Mouse (Mus musculus) testis, adult 2 months (tissue): ENCODE measurements around the gene Svs5. TPM values are rescaled to one million over a fixed set of nuclear protein-coding genes. Genes with fewer than 3 reads are reported as not detected.

ENCODE experiments used
- H3K27ac ChIP-seq: fragments of 200-500 bp; 2 replicates; pipeline ENCODE4 v1.5.1; 2012; ENCODE audit warnings: low read depth, low read length; ENCODE audit not compliant: control insufficient read depth, insufficient read depth
- H3K27me3 ChIP-seq: fragments of 200-500 bp; 2 replicates; pipeline ENCODE4 v1.6.1; 2012; ENCODE audit warnings: mild to moderate bottlenecking, low read length, moderate library complexity; ENCODE audit not compliant: control insufficient read depth, insufficient read depth
- H3K36me3 ChIP-seq: fragments of 200-500 bp; 2 replicates; pipeline ENCODE4 v1.6.1; 2012; ENCODE audit warnings: mild to moderate bottlenecking, low read length; ENCODE audit not compliant: control insufficient read depth, insufficient read depth
- H3K4me1 ChIP-seq: fragments of 200-500 bp; 2 replicates; pipeline ENCODE4 v1.6.1; 2012; ENCODE audit warnings: low read length; ENCODE audit not compliant: control insufficient read depth, insufficient read depth
- H3K4me3 ChIP-seq: fragments of 200-500 bp; 2 replicates; pipeline ENCODE4 v1.5.1; 2012; ENCODE audit warnings: low read depth, mild to moderate bottlenecking, low read length, moderate library complexity, mixed read lengths; ENCODE audit not compliant: control insufficient read depth
- CTCF ChIP-seq: fragments of 200-500 bp; IDR thresholded peaks from 2 replicates; pipeline ENCODE4 v1.5.1; 2012; ENCODE audit warnings: low read depth, mild to moderate bottlenecking, inconsistent platforms, low read length, moderate library complexity; ENCODE audit not compliant: control insufficient read depth, insufficient read depth, insufficient replicate concordance
- POLR2A ChIP-seq: fragments of 200-500 bp; IDR thresholded peaks from 2 replicates; pipeline ENCODE4 v1.6.1; 2012; ENCODE audit warnings: low read depth, mild to moderate bottlenecking, inconsistent platforms, low read length, moderate library complexity; ENCODE audit not compliant: control insufficient read depth
- polyA plus RNA-seq: library from polyadenylated mRNA; depleted of rRNA; stranded (reverse); fragments of >200 nt; gene quantifications from 2 replicates; pipeline ENCODE4 v1.2.3, GENCODE M21; 2012; rRNA removed

The Svs5 gene
- polyA plus RNA-seq, 1 experiment: 4.2 TPM

DNA sequence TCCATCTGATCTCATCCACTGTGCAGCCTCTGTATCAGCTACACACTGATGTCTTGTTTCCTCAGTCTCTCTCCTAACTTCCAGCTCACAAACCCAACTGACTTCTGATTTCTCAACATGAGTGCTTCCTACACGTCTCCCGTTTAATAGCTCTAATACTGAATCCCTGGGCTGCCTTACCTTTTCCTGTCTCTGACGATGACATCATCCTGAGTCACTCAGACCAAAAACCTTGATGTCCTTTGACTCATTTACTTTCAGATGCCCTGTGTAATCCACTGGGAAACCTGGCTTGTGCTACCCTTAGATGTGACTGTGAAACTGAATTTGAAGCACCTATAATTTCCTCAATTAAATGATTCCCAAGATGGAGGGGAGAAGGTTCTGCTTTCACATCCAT lies 50.4 kb downstream of the Svs5 start:
- H3K27ac ChIP-seq: no peak overlapping the region
- H3K27me3 ChIP-seq: no peaks in the 10 kb centered on the region
- no peak overlapping the region for H3K4me3 ChIP-seq
- no peak for TF ChIP-seq POLR2A
- no peak for TF ChIP-seq CTCF
- H3K4me1 ChIP-seq: peaks cover 10% of the 10 kb centered on the region
- H3K36me3 ChIP-seq: no peaks in the 10 kb centered on the region

Other genes starting within 250 kb of the Svs5 start
- gene Kcns1, start 161.6 kb upstream of the Svs5 start, polyA plus RNA-seq: 0.67 and 1.1 TPM in 2 replicates
- gene Wfdc5, start 150.0 kb upstream of the Svs5 start, polyA plus RNA-seq: not detected in 2 replicates
- 0.15 TPM in 1 of 2 replicates, not detected in the other for gene Wfdc12, start 142.1 kb upstream of the Svs5 start, polyA plus RNA-seq
- gene Wfdc15a, start 132.6 kb upstream of the Svs5 start, polyA plus RNA-seq: 325 and 331 TPM in 2 replicates
- 119 TPM in 1 of 2 replicates, not detected in the other for gene Wfdc15b, start 111.1 kb upstream of the Svs5 start, polyA plus RNA-seq
- gene Svs2, start 94.3 kb upstream of the Svs5 start, polyA plus RNA-seq: not detected in 2 replicates
- 0.23 TPM in 1 of 2 replicates, not detected in the other for gene Svs3b, start 76.1 kb upstream of the Svs5 start, polyA plus RNA-seq
- 0.16 and 0.42 TPM in 2 replicates for gene Svs4, start 54.3 kb upstream of the Svs5 start, polyA plus RNA-seq
- gene Svs3a, start 43.5 kb upstream of the Svs5 start, polyA plus RNA-seq: not detected in 2 replicates
- gene Svs6, start 16.0 kb upstream of the Svs5 start, polyA plus RNA-seq: not detected in 2 replicates
- 2.2 and 2.8 TPM in 2 replicates for gene Slpi, start 56.4 kb downstream of the Svs5 start, polyA plus RNA-seq
- 0.04 and 0.05 TPM in 2 replicates for gene Rbpjl, start 70.4 kb downstream of the Svs5 start, polyA plus RNA-seq
- 0.19 and 0.26 TPM in 2 replicates for gene Matn4, start 72.4 kb downstream of the Svs5 start, polyA plus RNA-seq
- gene Sdc4, start 111.1 kb downstream of the Svs5 start, polyA plus RNA-seq: 12.2 and 16.6 TPM in 2 replicates
- 26.1 and 26.4 TPM in 2 replicates for gene Sys1, start 124.2 kb downstream of the Svs5 start, polyA plus RNA-seq
- gene Gm20458, start 128.2 kb downstream of the Svs5 start, polyA plus RNA-seq: 5.0 and 5.6 TPM in 2 replicates
- 97.8 and 104 TPM in 2 replicates for gene Trp53tg5, start 141.0 kb downstream of the Svs5 start, polyA plus RNA-seq
- 16.5 and 17.0 TPM in 2 replicates for gene Dbndd2, start 153.4 kb downstream of the Svs5 start, polyA plus RNA-seq
- gene Pigt, start 164.8 kb downstream of the Svs5 start, polyA plus RNA-seq: 77.6 and 85.6 TPM in 2 replicates
- 0.51 and 0.72 TPM in 2 replicates for gene Wfdc2, start 229.7 kb downstream of the Svs5 start, polyA plus RNA-seq
- 37.5 TPM in 1 of 2 replicates, not detected in the other for gene Spint3, start 240.7 kb downstream of the Svs5 start, polyA plus RNA-seq